Comparison of ENCODE assay signal across 8 mouse cellular contexts in the genomic region with DNA sequence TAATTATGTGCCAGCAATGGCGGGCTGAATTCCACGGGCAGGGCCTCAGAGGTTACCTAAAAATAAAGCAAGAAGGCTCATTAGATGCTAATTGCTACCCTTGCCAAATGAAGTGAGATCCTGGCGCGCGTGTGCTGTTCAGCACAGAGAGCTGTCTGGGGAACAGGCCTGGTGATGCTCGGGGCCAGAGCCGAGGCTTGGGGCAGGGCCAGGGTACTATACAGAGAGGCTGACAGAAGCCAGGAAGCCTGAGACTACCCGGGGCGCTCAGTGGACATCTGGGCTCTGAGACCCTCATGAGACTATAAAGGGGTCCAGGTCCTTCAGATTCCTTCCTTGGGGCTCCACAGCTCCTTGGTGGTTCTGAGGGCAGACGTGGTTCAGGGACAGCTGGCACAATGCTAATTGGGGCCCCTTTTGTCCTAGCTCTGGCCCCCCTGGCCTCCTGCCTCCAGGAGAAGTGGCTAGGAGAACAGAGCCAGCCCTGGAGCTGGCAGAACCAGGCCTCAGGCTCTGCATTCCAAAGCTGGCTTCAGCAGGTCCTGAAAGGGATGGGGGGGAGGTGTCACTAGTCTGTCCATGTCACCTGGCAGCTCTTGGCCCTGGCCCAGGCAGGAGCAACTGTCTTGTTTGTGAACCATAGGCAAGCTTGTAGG.
DNase-seq lines count a peak whose midpoint lies in the region; ATAC-seq lines count a peak whose summit lies in the region.

No protein-coding gene starts in this region.

- no peak overlapping the region for H3K4me3 ChIP-seq in kidney, embryonic 15.5 days (replicated peaks)
- H3K4me3 ChIP-seq in forebrain, embryonic 14.5 days (ENCODE audit: low read depth, low read length) = no peak overlapping the region
- no peak overlapping the region for H3K4me3 ChIP-seq in hindbrain, embryonic 12.5 days
- H3K4me3 ChIP-seq in limb, embryonic 10.5 days = 0 out of 2 replicates have a peak overlapping the region, but pooled peaks have one; percentile 27

- H3K4me2 ChIP-seq in kidney, embryonic 15.5 days = peak overlapping the region; percentile 33
- peak overlapping the region; percentile 33 for H3K4me2 ChIP-seq in forebrain, embryonic 14.5 days (ENCODE audit: low read length)
- no peak overlapping the region for H3K4me2 ChIP-seq in hindbrain, embryonic 12.5 days (replicated peaks)

- H3K36me3 ChIP-seq in kidney, embryonic 15.5 days = no peaks in the 10 kb centered on the region
- no peaks in the 10 kb centered on the region for H3K36me3 ChIP-seq in forebrain, embryonic 14.5 days (ENCODE audit: control insufficient read depth, insufficient read depth, low read length)
- H3K36me3 ChIP-seq in hindbrain, embryonic 12.5 days = no peaks in the 10 kb centered on the region
- no peaks in the 10 kb centered on the region for H3K36me3 ChIP-seq in limb, embryonic 10.5 days

- H3K4me1 ChIP-seq in kidney, embryonic 15.5 days = peaks cover 35% of the 10 kb centered on the region
- H3K4me1 ChIP-seq in forebrain, embryonic 14.5 days (ENCODE audit: control insufficient read depth, insufficient read depth, low read length) = peaks cover 26% of the 10 kb centered on the region
- peaks cover 24% of the 10 kb centered on the region for H3K4me1 ChIP-seq in hindbrain, embryonic 12.5 days
- H3K4me1 ChIP-seq in limb, embryonic 10.5 days = peaks cover 50% of the 10 kb centered on the region

- no peak overlapping the region for H3K9ac ChIP-seq in kidney, embryonic 15.5 days
- peak overlapping the region; percentile 42; the same call in 1 of the 2 replicates for H3K9ac ChIP-seq in forebrain, embryonic 14.5 days (ENCODE audit: low read length)
- no peak overlapping the region for H3K9ac ChIP-seq in hindbrain, embryonic 12.5 days

- peak overlapping the region; percentile 71 for H3K27ac ChIP-seq in kidney, embryonic 15.5 days
- H3K27ac ChIP-seq in forebrain, embryonic 14.5 days (ENCODE audit: low read depth, low read length) = peak overlapping the region; percentile 78
- H3K27ac ChIP-seq in hindbrain, embryonic 12.5 days = peak overlapping the region; percentile 73
- peak overlapping the region; percentile 90 for H3K27ac ChIP-seq in limb, embryonic 10.5 days

- no peak for ATAC-seq in kidney, embryonic 15.5 days (replicated peaks; ENCODE audit: low FRiP score)
- peak; percentile 94 for ATAC-seq in forebrain, embryonic 14.5 days
- ATAC-seq in hindbrain, embryonic 12.5 days (ENCODE audit: low FRiP score) = peak; percentile 57; the same call in 1 of the 2 replicates

- 13% methylated on average over 10 of the region's 10 CpGs for WGBS in kidney, embryonic 15.5 days
- WGBS in forebrain, embryonic 14.5 days = 1% methylated on average over 10 of the region's 10 CpGs
- WGBS in hindbrain, embryonic 12.5 days = 20% methylated on average over 10 of the region's 10 CpGs
- 15% methylated on average over 10 of the region's 10 CpGs for WGBS in limb, embryonic 10.5 days

- H3K9me3 ChIP-seq in kidney, embryonic 15.5 days (replicated peaks) = peaks cover 2% of the 10 kb centered on the region; the same call in 1 of the 2 replicates
- no peaks in the 10 kb centered on the region for H3K9me3 ChIP-seq in forebrain, embryonic 14.5 days (replicated peaks; ENCODE audit: control insufficient read depth, low read length)
- H3K9me3 ChIP-seq in hindbrain, embryonic 12.5 days (replicated peaks) = no peaks in the 10 kb centered on the region
- H3K9me3 ChIP-seq in limb, embryonic 10.5 days (replicated peaks) = no peaks in the 10 kb centered on the region

- no peak for DNase-seq in kidney, adult 11 months
- peak; percentile 96 for DNase-seq in forebrain, embryonic 14.5 days (ENCODE audit: low spot score)
- peak; percentile 67 for DNase-seq in limb, embryonic 10.5 days (ENCODE audit: low spot score)
- DNase-seq in retina, embryonic 14.5 days (ENCODE audit: low spot score) = peak; percentile 77
- DNase-seq in urinary bladder, postnatal 25 days (ENCODE audit: low spot score) = no peak
- DNase-seq in ovary, postnatal 36 days (ENCODE audit: low spot score) = no peak

- H3K27me3 ChIP-seq in kidney, embryonic 15.5 days = 0 out of 2 replicates have a peak, but pooled peaks cover 3% of the 10 kb centered on the region
- peaks cover 10% of the 10 kb centered on the region for H3K27me3 ChIP-seq in forebrain, embryonic 14.5 days (replicated peaks; ENCODE audit: control insufficient read depth, insufficient read depth, low read length)
- peaks cover 6% of the 10 kb centered on the region for H3K27me3 ChIP-seq in hindbrain, embryonic 12.5 days
- H3K27me3 ChIP-seq in limb, embryonic 10.5 days (ENCODE audit: low read depth, poor library complexity, severe bottlenecking) = 0 out of 2 replicates have a peak, but pooled peaks cover 4% of the 10 kb centered on the region

Comparison
In these comparisons a context has a peak if more than half of its experiments do, and no peak if none do; other contexts are left out.
1. DNase-seq: peak in forebrain, embryonic 14.5 days (single experiment), limb, embryonic 10.5 days (single experiment) and retina, embryonic 14.5 days (single experiment); none in kidney, adult 11 months (single experiment), urinary bladder, postnatal 25 days (single experiment) and ovary, postnatal 36 days (single experiment).
2. Peak in every context shown above with its lines, with median percentiles within 50 percentile points of each other: H3K27ac ChIP-seq.